Mouse (Mus musculus) gastrocnemius, adult 2 months (tissue): ENCODE data around the gene Slc16a4. TPM values are rescaled to one million over a fixed set of nuclear protein-coding genes. Genes with fewer than 3 reads are reported as not detected.
A peak's percentile ranks its signal among the peaks of the same experiment; 100 is the strongest.

Experiments
- DNase-seq: peaks from one replicate; pipeline ENCODE4 v3.0.0; 2022
- H3K27ac ChIP-seq: fragments of 200-600 bp; 2 replicates; pipeline ENCODE4 v1.8.1; 2022; ENCODE audit warnings: mild to moderate bottlenecking
- H3K4me3 ChIP-seq: fragments of 200-600 bp; 2 replicates; pipeline ENCODE4 v1.8.1; 2022; ENCODE audit warnings: mild to moderate bottlenecking, moderate library complexity
- CTCF ChIP-seq: fragments of 200-600 bp; IDR thresholded peaks from 2 replicates; pipeline ENCODE4 v1.8.1; 2022; ENCODE audit warnings: antibody characterized with exemption, mild to moderate bottlenecking, moderate library complexity
- intact Hi-C: fragments of 180-260 bp; cut with DNase I; formaldehyde crosslinking; loops from one replicate; pipeline ENCODE4 v1.15.1; 2025
- long read RNA-seq, 2 experiments: library from polyadenylated mRNA; stranded (forward); transcript quantifications; one replicate each; pipeline ENCODE4 v2.0.0; 2021
- total RNA-seq, 2 experiments: library from RNA; stranded (reverse); gene quantifications; 2 replicates each; pipeline ENCODE4 v1.2.3; 2021

Gene Slc16a4
- under 1 TPM in 1 of 2 experiments, not detected in 1; 0.17 TPM for total RNA-seq
- long read RNA-seq, experiment 1, partial matches to known transcripts, result 0 of 3 reads
- long read RNA-seq, experiment 1, other reads (novel, unspliced or antisense), result 1 of 3 reads
- long read RNA-seq, experiment 2, partial matches to known transcripts, result 0 of 1 reads
- long read RNA-seq, experiment 2, other reads (novel, unspliced or antisense), result 0 of 1 reads

- no peak for TF ChIP-seq CTCF
- DNase-seq, result peak; percentile 37
- no peak within 1 kb of the TSS for H3K4me3 ChIP-seq
- intact Hi-C loops, result no loop called here
- H3K27ac ChIP-seq, result peak within 1 kb of the TSS; percentile 29; the same call in 1 of the 2 replicates
Measured at GRCm38 (mm10) chr3:107290764-107291381, at the start of gene Slc16a4. Slc16a4 (plus strand) TSS chr3:107291230.

- no peak for TF ChIP-seq CTCF
- Histone ChIP-seq H3K4me3 (no peak overlapping the region), H3K27ac (no peak overlapping the region)
- intact Hi-C loops, result no loop called here
- DNase-seq, result no peak
Measured at GRCm38 (mm10) chr3:107241389-107242094, 49.5 kb upstream of the Slc16a4 start.

- no peak for TF ChIP-seq CTCF
- no peak overlapping the region for H3K4me3 ChIP-seq
- DNase-seq, result no peak
- intact Hi-C loops, result no loop called here
- H3K27ac ChIP-seq, result no peak overlapping the region
Measured at GRCm38 (mm10) chr3:107246876-107247275, 44.2 kb upstream of the Slc16a4 start.

GRCm38 (mm10) chr3:107249042-107249441 lies 42.0 kb upstream of the Slc16a4 start:
- Histone ChIP-seq H3K4me3 (no peak overlapping the region), H3K27ac (no peak overlapping the region)
- DNase-seq, result no peak
- no peak for TF ChIP-seq CTCF
- intact Hi-C loops, result no loop called here

- intact Hi-C loops, result no loop called here
- Histone ChIP-seq H3K27ac (no peak overlapping the region), H3K4me3 (no peak overlapping the region)
- DNase-seq, result no peak
- TF ChIP-seq CTCF, result no peak
Measured at GRCm38 (mm10) chr3:107250320-107250719, 40.7 kb upstream of the Slc16a4 start.

- Histone ChIP-seq H3K4me3 (no peak overlapping the region), H3K27ac (peak overlapping the region; percentile 8; the same call in 1 of the 2 replicates)
- intact Hi-C loops, result no loop called here
- no peak for DNase-seq
- TF ChIP-seq CTCF, result no peak
Measured at GRCm38 (mm10) chr3:107252035-107252434, 39.0 kb upstream of the Slc16a4 start.

GRCm38 (mm10) chr3:107253925-107254324 lies 37.1 kb upstream of the Slc16a4 start:
- DNase-seq, result no peak
- H3K27ac ChIP-seq, result no peak overlapping the region
- H3K4me3 ChIP-seq, result no peak overlapping the region
- intact Hi-C loops, result no loop called here
- TF ChIP-seq CTCF, result no peak

- intact Hi-C loops, result no loop called here
- no peak for DNase-seq
- H3K4me3 ChIP-seq, result no peak overlapping the region
- H3K27ac ChIP-seq, result no peak overlapping the region
- TF ChIP-seq CTCF, result no peak
Measured at GRCm38 (mm10) chr3:107255992-107256391, 35.0 kb upstream of the Slc16a4 start.

GRCm38 (mm10) chr3:107256724-107257123 lies 34.3 kb upstream of the Slc16a4 start:
- DNase-seq, result peak; percentile 50
- H3K4me3 ChIP-seq, result no peak overlapping the region
- intact Hi-C loops, result no loop called here
- TF ChIP-seq CTCF, result no peak
- H3K27ac ChIP-seq, result no peak overlapping the region

GRCm38 (mm10) chr3:107257924-107258323 lies 33.1 kb upstream of the Slc16a4 start:
- Histone ChIP-seq H3K4me3 (no peak overlapping the region), H3K27ac (peak overlapping the region; percentile 48; the same call in 1 of the 2 replicates)
- intact Hi-C loops, result no loop called here
- TF ChIP-seq CTCF, result no peak
- DNase-seq, result no peak

- Histone ChIP-seq H3K4me3 (no peak overlapping the region), H3K27ac (peak overlapping the region; percentile 63)
- intact Hi-C loops, result no loop called here
- peak; percentile 60 for DNase-seq
- TF ChIP-seq CTCF, result no peak
Measured at GRCm38 (mm10) chr3:107260956-107261850, 29.8 kb upstream of the Slc16a4 start.

- intact Hi-C loops, result no loop called here
- TF ChIP-seq CTCF, result no peak
- peak overlapping the region; percentile 63 for H3K27ac ChIP-seq
- peak; percentile 46 for DNase-seq
- H3K4me3 ChIP-seq, result no peak overlapping the region
Measured at GRCm38 (mm10) chr3:107261851-107262165, 29.2 kb upstream of the Slc16a4 start.
